Mouse (Mus musculus) heart, embryonic 14.5 days (tissue): Measurements from ENCODE around the gene Map3k5. TPM values are rescaled to one million over a fixed set of nuclear protein-coding genes. Genes with fewer than 3 reads are reported as not detected.

Experiments used
- ATAC-seq: fragments of 200-750 bp; cut with Nextera tagmentation; 2 replicates; pipeline ENCODE4 v1.8.0; 2017; ENCODE audit warnings: low read depth, moderate TSS enrichment; ENCODE audit not compliant: insufficient number of reproducible peaks, insufficient read depth, low FRiP score
- H3K27ac ChIP-seq, 2 experiments: fragments of 200-500 bp in 1 of 2; fragments of 300-500 bp in 1 of 2; sonication (generic) in 1 of 2; replicated peaks in 1 of 2; 2 replicates each; pipeline ENCODE4 v1.5.1; 2012 to 2014; ENCODE audit warnings: low read depth in 2 of 2, low read length in 2 of 2, control low read depth in 1 of 2, mild to moderate bottlenecking in 1 of 2, mixed read lengths in 1 of 2; ENCODE audit not compliant: control insufficient read depth in 1 of 2, insufficient read depth in 1 of 2
- H3K27me3 ChIP-seq: fragments of 300-500 bp; sonication (generic); 2 replicates; pipeline ENCODE4 v1.6.1; 2014; ENCODE audit warnings: mild to moderate bottlenecking, low read length, control low read depth; ENCODE audit not compliant: control insufficient read depth, insufficient read depth
- H3K36me3 ChIP-seq: fragments of 300-500 bp; sonication (generic); 2 replicates; pipeline ENCODE4 v1.6.1; 2014; ENCODE audit warnings: mild to moderate bottlenecking, control low read depth, low read length, mixed read lengths; ENCODE audit not compliant: control insufficient read depth, insufficient read depth
- H3K4me1 ChIP-seq, 2 experiments: fragments of 200-500 bp in 1 of 2; fragments of 300-500 bp in 1 of 2; sonication (generic) in 1 of 2; 2 replicates each; pipeline ENCODE4 v1.6.1; 2012 to 2014; ENCODE audit warnings: low read length in 2 of 2, control low read depth in 1 of 2, mixed read lengths in 1 of 2; ENCODE audit not compliant: control insufficient read depth in 2 of 2, insufficient read depth in 2 of 2
- H3K4me2 ChIP-seq: fragments of 300-500 bp; sonication (generic); 2 replicates; pipeline ENCODE4 v1.6.1; 2014; ENCODE audit warnings: mild to moderate bottlenecking, low read length
- H3K4me3 ChIP-seq, 2 experiments: fragments of 200-500 bp in 1 of 2; fragments of 300-500 bp in 1 of 2; sonication (generic) in 1 of 2; 2 replicates each; pipeline ENCODE4 v1.5.1; 2012 to 2014; ENCODE audit warnings: low read length in 2 of 2, mild to moderate bottlenecking in 2 of 2, control low read depth in 1 of 2, low read depth in 1 of 2, moderate library complexity in 1 of 2; ENCODE audit not compliant: control insufficient read depth in 1 of 2, insufficient read depth in 1 of 2
- H3K9ac ChIP-seq: fragments of 300-500 bp; sonication (generic); 2 replicates; pipeline ENCODE4 v1.6.1; 2014; ENCODE audit warnings: mild to moderate bottlenecking, low read length
- H3K9me3 ChIP-seq: fragments of 300-500 bp; sonication (generic); 2 replicates; pipeline ENCODE4 v1.6.1; 2016; ENCODE audit warnings: low read length, control low read depth; ENCODE audit not compliant: control insufficient read depth
- WGBS: fragments of 180-500 bp; shearing (Covaris S2); extraction: QIAGEN DNeasy Blood & Tissue Kit; methylation state at CpG from one replicate; pipeline ENCODE4 v1.1.7; 2014; 5-methylcytosine and 5-hydroxymethylcytosine counted together
- polyA plus RNA-seq: library from polyadenylated mRNA; unstranded; fragments of >200 nt; fragmentation: Nextera tagmentation; extraction: Ambion mirVana; gene quantifications from 2 replicates; pipeline ENCODE4 v1.2.1, GENCODE M21; 2014

Map3k5 gene
- polyA plus RNA-seq, 1 experiment from 2014 or later: 4.5 TPM

DNA sequence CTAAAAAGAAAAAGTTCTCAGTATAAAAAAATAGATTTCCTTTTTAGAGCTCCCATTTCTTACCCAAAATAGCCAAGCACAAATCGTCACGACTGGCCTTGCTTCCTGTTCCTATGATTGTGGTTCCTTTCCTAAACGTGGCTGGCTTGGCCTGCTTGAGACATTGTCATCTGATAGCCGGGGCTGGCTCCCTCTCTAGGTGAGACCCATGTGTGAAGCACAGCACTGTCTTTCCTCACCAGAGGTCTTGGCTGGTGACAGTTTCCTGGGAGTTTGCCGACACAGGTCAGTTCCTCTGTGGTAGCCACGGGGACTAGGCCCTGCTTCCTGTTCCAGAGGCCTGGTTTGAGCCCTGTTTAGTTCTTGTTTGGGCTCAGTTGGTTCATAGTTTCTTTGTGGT is 6.8 kb downstream of the Map3k5 start:
- no peak overlapping the region for H3K4me3 ChIP-seq
- H3K27ac ChIP-seq: peak overlapping the region; percentile 35 to 53; a peak in 2 of 4 replicates
- no peaks in the 10 kb centered on the region for H3K36me3 ChIP-seq
- WGBS: 11% methylated on average over 6 of the region's 6 CpGs
- no peaks in the 10 kb centered on the region for H3K27me3 ChIP-seq
- no peak overlapping the region for H3K4me2 ChIP-seq
- peaks cover 19 to 46% of the 10 kb centered on the region in 2 experiments for H3K4me1 ChIP-seq
- ATAC-seq: no peak
- no peak overlapping the region for H3K9ac ChIP-seq
- no peaks in the 10 kb centered on the region for H3K9me3 ChIP-seq

DNA sequence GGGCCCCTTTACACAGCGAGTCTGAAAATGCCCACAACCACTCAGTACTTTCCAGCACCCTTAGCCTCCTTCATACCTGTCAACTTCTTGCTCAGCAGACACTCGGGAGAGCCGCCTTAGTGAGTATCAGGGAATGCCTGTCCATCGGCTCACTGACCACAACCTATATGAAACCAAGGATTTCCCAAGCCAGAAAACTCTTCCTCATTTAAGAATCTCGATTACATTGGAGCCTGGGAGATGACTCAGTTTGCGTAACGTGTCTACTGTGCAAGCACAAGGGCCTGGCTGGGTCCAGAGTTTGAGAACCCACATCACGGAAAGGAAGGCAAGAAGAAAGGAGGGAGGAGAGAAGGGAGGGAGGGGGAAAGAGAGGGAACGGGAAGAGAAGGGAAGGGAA is 7.6 kb downstream of the Map3k5 start:
- Histone ChIP-seq H3K9me3 (no peaks in the 10 kb centered on the region), H3K4me1 (peaks cover 17 to 40% of the 10 kb centered on the region in 2 experiments), H3K27ac (no peak overlapping the region), H3K9ac (no peak overlapping the region), H3K4me2 (no peak overlapping the region), H3K27me3 (no peaks in the 10 kb centered on the region), H3K36me3 (no peaks in the 10 kb centered on the region), H3K4me3 (no peak overlapping the region)
- no peak for ATAC-seq
- WGBS: 79% methylated on average over 9 of the region's 9 CpGs

- Histone ChIP-seq H3K27me3 (no peaks in the 10 kb centered on the region), H3K9ac (no peak overlapping the region), H3K9me3 (no peaks in the 10 kb centered on the region), H3K4me3 (no peak overlapping the region), H3K4me1 (peaks cover 13 to 33% of the 10 kb centered on the region in 2 experiments), H3K36me3 (no peaks in the 10 kb centered on the region), H3K4me2 (no peak overlapping the region), H3K27ac (no peak overlapping the region)
- 92% methylated on average over 3 of the region's 3 CpGs for WGBS
- no peak for ATAC-seq
Observed at GRCm38 (mm10) chr10:19942621-19943020, 8.3 kb downstream of the Map3k5 start.

GRCm38 (mm10) chr10:19945651-19946050 is 11.4 kb downstream of the Map3k5 start:
- WGBS: 78% methylated on average over 7 of the region's 7 CpGs
- no peaks in the 10 kb centered on the region for H3K9me3 ChIP-seq
- H3K4me3 ChIP-seq: no peak overlapping the region
- no peak for ATAC-seq
- no peaks in the 10 kb centered on the region for H3K27me3 ChIP-seq
- peaks cover 4 to 8% of the 10 kb centered on the region in 2 experiments for H3K4me1 ChIP-seq
- no peaks in the 10 kb centered on the region for H3K36me3 ChIP-seq
- H3K4me2 ChIP-seq: no peak overlapping the region
- no peak overlapping the region for H3K9ac ChIP-seq
- no peak overlapping the region for H3K27ac ChIP-seq

- WGBS: 84% methylated on average over 6 of the region's 6 CpGs
- Histone ChIP-seq H3K4me1 (no peaks in the 10 kb centered on the region), H3K36me3 (no peaks in the 10 kb centered on the region), H3K4me2 (no peak overlapping the region), H3K4me3 (no peak overlapping the region), H3K9me3 (no peaks in the 10 kb centered on the region), H3K27ac (no peak overlapping the region), H3K9ac (no peak overlapping the region), H3K27me3 (no peaks in the 10 kb centered on the region)
- no peak for ATAC-seq
Observed at GRCm38 (mm10) chr10:19946644-19947043, 12.4 kb downstream of the Map3k5 start.

- Histone ChIP-seq H3K9ac (no peak overlapping the region), H3K36me3 (no peaks in the 10 kb centered on the region), H3K9me3 (no peaks in the 10 kb centered on the region), H3K27ac (no peak overlapping the region), H3K4me3 (no peak overlapping the region), H3K27me3 (no peaks in the 10 kb centered on the region), H3K4me2 (no peak overlapping the region), H3K4me1 (no peaks in the 10 kb centered on the region)
- ATAC-seq: no peak
- WGBS: 93% methylated on average over 10 of the region's 10 CpGs
Observed at GRCm38 (mm10) chr10:19947441-19947840, 13.2 kb downstream of the Map3k5 start.

- H3K4me1 ChIP-seq: peaks cover 0 to 3% of the 10 kb centered on the region in 2 experiments; a peak in 1 of 4 replicates
- H3K4me3 ChIP-seq: no peak overlapping the region
- H3K9ac ChIP-seq: no peak overlapping the region
- H3K4me2 ChIP-seq: no peak overlapping the region
- H3K27me3 ChIP-seq: no peaks in the 10 kb centered on the region
- no peak overlapping the region for H3K27ac ChIP-seq
- no peaks in the 10 kb centered on the region for H3K9me3 ChIP-seq
- no peak for ATAC-seq
- 81% methylated on average over 5 of the region's 5 CpGs for WGBS
- no peaks in the 10 kb centered on the region for H3K36me3 ChIP-seq
Observed at GRCm38 (mm10) chr10:19947901-19948300, 13.6 kb downstream of the Map3k5 start.

- Histone ChIP-seq H3K4me3 (no peak overlapping the region), H3K36me3 (no peaks in the 10 kb centered on the region), H3K27ac (no peak overlapping the region), H3K4me2 (no peak overlapping the region), H3K27me3 (no peaks in the 10 kb centered on the region), H3K4me1 (peaks cover 0 to 5% of the 10 kb centered on the region in 2 experiments; a peak in 1 of 4 replicates), H3K9ac (no peak overlapping the region), H3K9me3 (no peaks in the 10 kb centered on the region)
- ATAC-seq: no peak
- WGBS: 92% methylated on average over 11 of the region's 11 CpGs
Observed at GRCm38 (mm10) chr10:19948381-19948780, 14.1 kb downstream of the Map3k5 start.
